Mouse (Mus musculus) gastrocnemius, adult 2 months (tissue): Measurements from ENCODE around the gene Rpl27. TPM values are rescaled to one million over a fixed set of nuclear protein-coding genes. Genes with fewer than 3 reads are reported as not detected.
"Not testable (repeated sequence)": the region's sequence is repeated elsewhere in the genome, so short reads cannot be mapped to it uniquely, and the experiment has no call there.

Source experiments
- DNase-seq: peaks from one replicate; pipeline ENCODE4 v3.0.0; 2022
- H3K27ac ChIP-seq: fragments of 200-600 bp; 2 replicates; pipeline ENCODE4 v1.8.1; 2022; ENCODE audit warnings: mild to moderate bottlenecking
- H3K4me3 ChIP-seq: fragments of 200-600 bp; 2 replicates; pipeline ENCODE4 v1.8.1; 2022; ENCODE audit warnings: mild to moderate bottlenecking, moderate library complexity
- CTCF ChIP-seq: fragments of 200-600 bp; IDR thresholded peaks from 2 replicates; pipeline ENCODE4 v1.8.1; 2022; ENCODE audit warnings: antibody characterized with exemption, mild to moderate bottlenecking, moderate library complexity
- intact Hi-C: fragments of 180-260 bp; cut with DNase I; formaldehyde crosslinking; loops from one replicate; pipeline ENCODE4 v1.15.1; 2025
- total RNA-seq, 2 experiments: library from RNA; stranded (reverse); gene quantifications; 2 replicates each; pipeline ENCODE4 v1.2.3; 2021

Rpl27 gene
- total RNA-seq, 2 experiments from 2014 or later, result 31.9 to 49.4 TPM

- DNase-seq, result no peak
- TF ChIP-seq CTCF, result no peak
- no peak overlapping the region for H3K27ac ChIP-seq
- intact Hi-C loops, result no loop called here
- H3K4me3 ChIP-seq, result peak overlapping the region; percentile 84
Observed at GRCm38 (mm10) chr11:101426165-101426564, 15.9 kb upstream of the Rpl27 start.

GRCm38 (mm10) chr11:101431327-101431726 is 10.8 kb upstream of the Rpl27 start:
- intact Hi-C loops, result no loop called here
- Histone ChIP-seq H3K4me3 (no peak overlapping the region), H3K27ac (no peak overlapping the region)
- no peak for TF ChIP-seq CTCF
- no peak for DNase-seq

- no peak for TF ChIP-seq CTCF
- Histone ChIP-seq H3K4me3 (no peak overlapping the region), H3K27ac (no peak overlapping the region)
- intact Hi-C loops, result no loop called here
- no peak for DNase-seq
Observed at GRCm38 (mm10) chr11:101433396-101433795, 8.7 kb upstream of the Rpl27 start.

- intact Hi-C loops, result no loop called here
- DNase-seq, result no peak
- no peak overlapping the region for H3K27ac ChIP-seq
- TF ChIP-seq CTCF, result no peak
- no peak overlapping the region for H3K4me3 ChIP-seq
Observed at GRCm38 (mm10) chr11:101435831-101436230, 6.3 kb upstream of the Rpl27 start.

- Histone ChIP-seq H3K27ac (no peak overlapping the region), H3K4me3 (no peak overlapping the region)
- intact Hi-C loops, result no loop called here
- TF ChIP-seq CTCF, result no peak
- no peak for DNase-seq
Observed at GRCm38 (mm10) chr11:101436916-101437315, 5.2 kb upstream of the Rpl27 start.

GRCm38 (mm10) chr11:101438006-101438405 is 4.1 kb upstream of the Rpl27 start:
- H3K4me3 ChIP-seq, DNase-seq, intact Hi-C loops, H3K27ac ChIP-seq: not testable (repeated sequence)

GRCm38 (mm10) chr11:101441450-101442126 is 510 bp upstream of the Rpl27 start:
- Histone ChIP-seq H3K4me3 (peak overlapping the region; percentile 49), H3K27ac (peak overlapping the region; percentile 71)
- intact Hi-C loops, DNase-seq: not testable (repeated sequence)

- intact Hi-C loops, result no loop called here
- Histone ChIP-seq H3K4me3 (peak overlapping the region; percentile 89), H3K27ac (peak overlapping the region; percentile 92)
- no peak for DNase-seq
- no peak for TF ChIP-seq CTCF
Observed at GRCm38 (mm10) chr11:101442760-101443159, 662 bp downstream of the Rpl27 start.

GRCm38 (mm10) chr11:101446319-101446718 is 4.2 kb downstream of the Rpl27 start:
- no peak for DNase-seq
- no peak for TF ChIP-seq CTCF
- intact Hi-C loops, result no loop called here
- Histone ChIP-seq H3K27ac (no peak overlapping the region), H3K4me3 (no peak overlapping the region)

- intact Hi-C loops, H3K4me3 ChIP-seq, H3K27ac ChIP-seq, DNase-seq: not testable (repeated sequence)
Observed at GRCm38 (mm10) chr11:101446860-101447259, 4.8 kb downstream of the Rpl27 start.

- intact Hi-C loops, result no loop called here
- no peak for DNase-seq
- Histone ChIP-seq H3K4me3 (peak overlapping the region; percentile 85), H3K27ac (peak overlapping the region; percentile 90)
- no peak for TF ChIP-seq CTCF
Observed at GRCm38 (mm10) chr11:101447786-101448185, 5.7 kb downstream of the Rpl27 start.

GRCm38 (mm10) chr11:101448274-101448746 is 6.2 kb downstream of the Rpl27 start, which contains the start of gene Ifi35:
Gene Ifi35, plus strand, starts transcription at chr11:101448407.
- peak within 1 kb of the TSS; percentile 90 for H3K27ac ChIP-seq
- peak; percentile 82 for DNase-seq
- no peak for TF ChIP-seq CTCF
- H3K4me3 ChIP-seq, result peak within 1 kb of the TSS; percentile 85
- intact Hi-C loops, result no loop called here

GRCm38 (mm10) chr11:101448899-101449298 is 6.8 kb downstream of the Rpl27 start:
- peak overlapping the region; percentile 90 for H3K27ac ChIP-seq
- peak overlapping the region; percentile 85 for H3K4me3 ChIP-seq
- TF ChIP-seq CTCF, result no peak
- DNase-seq, result no peak
- intact Hi-C loops, result no loop called here

GRCm38 (mm10) chr11:101449596-101449995 is 7.5 kb downstream of the Rpl27 start:
- Histone ChIP-seq H3K4me3 (peak overlapping the region; percentile 85), H3K27ac (peak overlapping the region; percentile 90)
- DNase-seq, intact Hi-C loops: not testable (repeated sequence)
